Mouse (Mus musculus) embryonic facial prominence, embryonic 12.5 days (tissue): ENCODE data around the gene Madd. TPM values are rescaled to one million over a fixed set of nuclear protein-coding genes. Genes with fewer than 3 reads are reported as not detected.
A peak's percentile ranks its signal among the peaks of the same experiment; 100 is the strongest.

Experiments used
- ATAC-seq: fragments of 200-750 bp; cut with Nextera tagmentation; 2 replicates; pipeline ENCODE4 v1.8.0; 2017; ENCODE audit not compliant: insufficient number of reproducible peaks, insufficient read depth, low FRiP score, low TSS enrichment
- H3K27ac ChIP-seq: fragments of 300-500 bp; sonication (generic); 2 replicates; pipeline ENCODE4 v1.5.1; 2016; ENCODE audit warnings: mild to moderate bottlenecking
- H3K27me3 ChIP-seq: fragments of 300-500 bp; sonication (generic); 2 replicates; pipeline ENCODE4 v1.6.1; 2016; ENCODE audit warnings: mild to moderate bottlenecking, moderate library complexity
- H3K36me3 ChIP-seq: fragments of 300-500 bp; sonication (generic); 2 replicates; pipeline ENCODE4 v1.6.1; 2016; ENCODE audit warnings: mild to moderate bottlenecking
- H3K4me1 ChIP-seq: fragments of 300-500 bp; sonication (generic); 2 replicates; pipeline ENCODE4 v1.6.1; 2016
- H3K4me2 ChIP-seq: fragments of 300-500 bp; sonication (generic); replicated peaks from 2 replicates; pipeline ENCODE4 v1.6.1; 2016; ENCODE audit warnings: mild to moderate bottlenecking, moderate library complexity
- H3K4me3 ChIP-seq: fragments of 300-500 bp; sonication (generic); 2 replicates; pipeline ENCODE4 v1.5.1; 2016; ENCODE audit warnings: mild to moderate bottlenecking
- H3K9ac ChIP-seq: fragments of 300-500 bp; sonication (generic); 2 replicates; pipeline ENCODE4 v1.6.1; 2016; ENCODE audit warnings: mild to moderate bottlenecking, moderate library complexity
- H3K9me3 ChIP-seq: fragments of 300-500 bp; sonication (generic); 2 replicates; pipeline ENCODE4 v1.6.1; 2016; ENCODE audit warnings: mild to moderate bottlenecking, moderate library complexity
- WGBS: fragments of 180-500 bp; shearing (Covaris S2); methylation state at CpG from one replicate; pipeline ENCODE4 v1.1.7; 2016; 5-methylcytosine and 5-hydroxymethylcytosine counted together
- polyA plus RNA-seq: library from polyadenylated mRNA; unstranded; fragments of >200 nt; fragmentation: Nextera tagmentation; extraction: Ambion mirVana; gene quantifications from 2 replicates; pipeline ENCODE4 v1.2.1, GENCODE M21; 2016

Gene Madd
- polyA plus RNA-seq, 1 experiment from 2014 or later, result 17.5 TPM

GRCm38 (mm10) chr2:91194624-91195332 lies 11.1 kb upstream of the Madd start:
- H3K4me3 ChIP-seq, result peak overlapping the region; percentile 31
- peak; percentile 87 for ATAC-seq
- no peaks in the 10 kb centered on the region for H3K36me3 ChIP-seq
- H3K9ac ChIP-seq, result peak overlapping the region; percentile 42
- 2% methylated on average over 27 of the region's 27 CpGs for WGBS
- H3K4me1 ChIP-seq, result 0 out of 2 replicates have a peak, but pooled peaks cover 12% of the 10 kb centered on the region
- H3K9me3 ChIP-seq, result no peaks in the 10 kb centered on the region
- H3K27ac ChIP-seq, result no peak overlapping the region
- peak overlapping the region; percentile 54 for H3K4me2 ChIP-seq
- peaks cover 5% of the 10 kb centered on the region; the same call in 1 of the 2 replicates for H3K27me3 ChIP-seq

DNA sequence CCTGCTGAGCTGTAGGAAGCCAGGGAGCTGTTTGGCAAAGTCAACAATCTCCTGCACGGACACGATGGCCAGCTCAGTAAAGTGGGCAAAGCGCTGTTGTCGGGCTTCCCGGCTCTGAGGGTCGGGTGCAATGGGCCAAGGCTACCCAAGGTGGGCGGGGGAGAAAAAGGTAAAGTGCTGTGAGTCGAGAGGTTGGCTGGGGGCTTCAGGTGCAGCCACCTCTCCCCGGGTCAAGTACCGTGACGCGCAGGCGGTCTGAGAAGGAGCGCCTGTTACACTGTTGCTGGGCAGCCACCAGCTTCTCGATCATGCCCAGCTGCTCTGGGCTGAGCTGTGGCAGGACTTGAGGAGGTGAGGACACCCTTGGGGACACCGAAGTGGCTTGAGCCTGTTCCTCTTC lies 6.9 kb upstream of the Madd start:
- Histone ChIP-seq H3K27ac (no peak overlapping the region), H3K9ac (no peak overlapping the region), H3K4me1 (0 out of 2 replicates have a peak, but pooled peaks cover 12% of the 10 kb centered on the region), H3K9me3 (no peaks in the 10 kb centered on the region), H3K36me3 (no peaks in the 10 kb centered on the region), H3K27me3 (peaks cover 5% of the 10 kb centered on the region; the same call in 1 of the 2 replicates), H3K4me3 (no peak overlapping the region), H3K4me2 (no peak overlapping the region)
- ATAC-seq, result no peak
- 91% methylated on average over 16 of the region's 16 CpGs for WGBS

DNA sequence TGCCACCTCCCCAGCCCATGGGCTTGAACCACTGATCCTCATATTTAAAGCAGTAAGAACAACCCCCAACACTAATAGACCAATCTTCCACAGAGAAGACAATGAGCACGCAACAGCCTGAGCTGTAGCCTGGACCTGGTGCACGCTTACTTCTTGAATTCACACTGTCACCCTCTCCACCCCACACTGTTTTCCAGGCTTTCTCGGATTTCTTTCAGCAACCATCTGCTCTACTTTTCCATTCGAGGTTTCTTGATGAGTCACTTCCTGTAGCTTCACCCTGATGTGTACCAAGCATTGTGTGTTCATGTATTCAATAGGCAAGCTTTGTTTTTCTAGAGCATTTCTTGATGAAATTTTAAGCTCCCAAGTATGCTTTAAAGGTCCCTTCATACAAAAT lies 3.8 kb upstream of the Madd start:
- H3K9ac ChIP-seq, result no peak overlapping the region
- no peak overlapping the region for H3K27ac ChIP-seq
- no peak overlapping the region for H3K4me2 ChIP-seq
- ATAC-seq, result no peak
- H3K4me3 ChIP-seq, result no peak overlapping the region
- peaks cover 5% of the 10 kb centered on the region; the same call in 1 of the 2 replicates for H3K4me1 ChIP-seq
- H3K36me3 ChIP-seq, result no peaks in the 10 kb centered on the region
- H3K9me3 ChIP-seq, result no peaks in the 10 kb centered on the region
- WGBS, result 57% methylated on average over 4 of the region's 4 CpGs
- H3K27me3 ChIP-seq, result no peaks in the 10 kb centered on the region

GRCm38 (mm10) chr2:91186208-91186607 lies 2.6 kb upstream of the Madd start:
- no peak overlapping the region for H3K4me3 ChIP-seq
- H3K4me1 ChIP-seq, result peaks cover 10% of the 10 kb centered on the region
- H3K9ac ChIP-seq, result no peak overlapping the region
- WGBS, result 63% methylated on average over 1 of the region's 1 CpGs
- no peaks in the 10 kb centered on the region for H3K9me3 ChIP-seq
- ATAC-seq, result no peak
- no peak overlapping the region for H3K27ac ChIP-seq
- H3K4me2 ChIP-seq, result no peak overlapping the region
- H3K36me3 ChIP-seq, result no peaks in the 10 kb centered on the region
- H3K27me3 ChIP-seq, result no peaks in the 10 kb centered on the region; the same call in 1 of the 2 replicates

DNA sequence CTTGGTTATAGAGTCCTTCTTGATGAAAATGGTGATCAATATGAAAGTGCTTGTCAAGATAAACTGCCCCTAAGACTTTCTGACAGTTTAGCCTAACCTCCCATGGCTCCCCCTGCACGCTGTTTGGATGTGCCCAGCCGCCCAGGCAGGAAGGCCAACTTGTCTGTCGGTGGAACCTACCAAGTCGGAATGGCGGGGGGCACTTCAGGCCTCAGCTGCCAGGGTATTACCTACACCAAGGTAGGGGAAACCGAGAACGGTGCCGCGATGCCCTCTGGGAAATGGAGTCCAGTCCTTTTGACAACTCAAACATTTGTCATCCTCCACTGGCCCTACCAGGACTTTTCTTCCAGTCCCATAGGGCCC lies 506 bp downstream of the Madd start:
- Histone ChIP-seq H3K4me1 (peaks cover 10% of the 10 kb centered on the region), H3K27ac (peak overlapping the region; percentile 83), H3K9ac (peak overlapping the region; percentile 63), H3K4me2 (peak overlapping the region; percentile 82), H3K27me3 (no peaks in the 10 kb centered on the region; the same call in 1 of the 2 replicates), H3K9me3 (no peaks in the 10 kb centered on the region), H3K36me3 (no peaks in the 10 kb centered on the region), H3K4me3 (peak overlapping the region; percentile 84)
- WGBS, result 0% methylated on average over 9 of the region's 9 CpGs
- peak; percentile 92 for ATAC-seq

- Histone ChIP-seq H3K4me3 (peak overlapping the region; percentile 84), H3K27me3 (no peaks in the 10 kb centered on the region; the same call in 1 of the 2 replicates), H3K9me3 (no peaks in the 10 kb centered on the region), H3K4me2 (peak overlapping the region; percentile 82), H3K36me3 (0 out of 2 replicates have a peak, but pooled peaks cover 4% of the 10 kb centered on the region), H3K27ac (peak overlapping the region; percentile 83), H3K4me1 (peaks cover 10% of the 10 kb centered on the region), H3K9ac (peak overlapping the region; percentile 63)
- peak; percentile 94 for ATAC-seq
- under 1% methylated on average over 76 of the region's 81 CpGs for WGBS
Observed at GRCm38 (mm10) chr2:91182405-91183147, 1.1 kb downstream of the Madd start.

DNA sequence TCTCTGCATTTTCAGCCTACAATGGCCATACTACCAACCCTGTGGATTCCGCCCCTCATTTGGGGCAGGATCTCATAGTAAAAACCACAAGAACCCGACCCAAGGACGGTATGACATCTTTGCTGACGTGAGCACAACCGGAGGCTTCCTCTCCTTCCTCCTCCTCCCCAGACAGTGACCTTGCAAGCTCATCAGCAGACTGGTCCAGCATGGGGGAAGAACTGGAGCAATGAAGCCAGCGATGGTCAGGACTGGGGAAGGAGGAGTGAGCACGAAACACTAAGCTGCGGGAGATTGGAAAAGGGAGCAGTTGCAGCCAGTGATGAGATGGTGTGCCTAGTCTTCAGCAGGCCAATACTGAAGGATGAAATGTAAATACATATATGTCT lies 1.6 kb downstream of the Madd start:
- no peak for ATAC-seq
- WGBS, result 12% methylated on average over 8 of the region's 8 CpGs
- no peak overlapping the region for H3K27ac ChIP-seq

GRCm38 (mm10) chr2:91180706-91181105 lies 2.9 kb downstream of the Madd start:
- Histone ChIP-seq H3K4me3 (no peak overlapping the region), H3K27me3 (no peaks in the 10 kb centered on the region; the same call in 1 of the 2 replicates), H3K36me3 (peaks cover 14% of the 10 kb centered on the region), H3K9ac (no peak overlapping the region), H3K27ac (no peak overlapping the region), H3K4me1 (peaks cover 10% of the 10 kb centered on the region), H3K4me2 (no peak overlapping the region), H3K9me3 (no peaks in the 10 kb centered on the region)
- 66% methylated on average over 5 of the region's 5 CpGs for WGBS
- no peak for ATAC-seq

More for the DNA sequence above, 1.6 kb downstream of the Madd start:
- H3K4me1 ChIP-seq, result peaks cover 10% of the 10 kb centered on the region
- H3K9me3 ChIP-seq, result no peaks in the 10 kb centered on the region
- peak overlapping the region; percentile 84 for H3K4me3 ChIP-seq
- peaks cover 5% of the 10 kb centered on the region; the same call in 1 of the 2 replicates for H3K36me3 ChIP-seq
- no peaks in the 10 kb centered on the region; the same call in 1 of the 2 replicates for H3K27me3 ChIP-seq
- H3K4me2 ChIP-seq, result peak overlapping the region; percentile 82
- peak overlapping the region; percentile 63 for H3K9ac ChIP-seq

DNA sequence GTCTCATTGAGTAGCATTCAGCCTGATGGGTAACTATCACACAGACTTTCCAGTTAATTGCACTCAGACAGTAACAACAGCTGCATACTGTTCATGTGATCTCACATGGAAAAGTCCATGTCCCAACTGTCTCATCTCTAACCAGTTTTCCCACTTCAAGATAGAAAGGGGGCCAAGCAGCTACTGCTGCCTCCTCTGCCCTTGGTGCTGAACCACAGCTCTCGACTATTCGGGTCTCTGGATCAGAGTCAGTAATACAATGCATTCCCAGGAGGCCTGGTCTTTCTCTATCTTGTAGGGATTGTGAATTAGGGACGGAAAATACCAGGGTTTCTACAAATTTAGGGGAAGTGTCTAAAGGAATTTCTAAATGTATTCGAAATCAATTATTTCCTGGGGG lies 3.8 kb downstream of the Madd start:
- H3K27me3 ChIP-seq, result no peaks in the 10 kb centered on the region; the same call in 1 of the 2 replicates
- H3K4me2 ChIP-seq, result no peak overlapping the region
- no peak for ATAC-seq
- peaks cover 14% of the 10 kb centered on the region for H3K36me3 ChIP-seq
- H3K27ac ChIP-seq, result no peak overlapping the region
- 33% methylated on average over 4 of the region's 4 CpGs for WGBS
- H3K9me3 ChIP-seq, result no peaks in the 10 kb centered on the region
- no peak overlapping the region for H3K4me3 ChIP-seq
- H3K4me1 ChIP-seq, result peaks cover 10% of the 10 kb centered on the region
- no peak overlapping the region for H3K9ac ChIP-seq

GRCm38 (mm10) chr2:91176234-91176633 lies 7.4 kb downstream of the Madd start:
- Histone ChIP-seq H3K9ac (no peak overlapping the region), H3K4me3 (no peak overlapping the region), H3K27ac (no peak overlapping the region), H3K27me3 (no peaks in the 10 kb centered on the region), H3K36me3 (peaks cover 21% of the 10 kb centered on the region), H3K4me2 (no peak overlapping the region), H3K9me3 (no peaks in the 10 kb centered on the region), H3K4me1 (no peaks in the 10 kb centered on the region)
- no peak for ATAC-seq
- WGBS, result 76% methylated on average over 6 of the region's 6 CpGs

DNA sequence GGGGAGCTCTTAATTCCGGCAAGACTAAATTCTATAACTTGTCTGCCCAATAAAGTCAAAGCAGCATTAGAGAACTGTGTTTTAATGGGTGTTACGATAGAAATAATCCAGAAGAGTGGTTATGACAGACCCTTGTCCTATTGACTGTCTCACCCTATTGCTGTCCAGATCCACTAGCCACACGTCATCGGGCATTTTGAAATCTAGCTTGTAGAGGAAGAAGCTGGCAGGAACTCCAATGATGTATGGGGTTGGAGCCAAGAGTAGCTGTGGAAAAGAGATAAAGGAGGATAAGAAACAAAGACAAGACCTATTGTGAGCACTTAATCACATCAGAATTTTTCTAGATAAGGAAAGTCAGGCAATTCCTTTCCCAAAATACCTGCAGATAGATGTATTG lies 8.1 kb downstream of the Madd start:
- Histone ChIP-seq H3K36me3 (peaks cover 22% of the 10 kb centered on the region), H3K4me2 (no peak overlapping the region), H3K9ac (no peak overlapping the region), H3K9me3 (no peaks in the 10 kb centered on the region), H3K4me1 (no peaks in the 10 kb centered on the region), H3K27me3 (no peaks in the 10 kb centered on the region), H3K27ac (no peak overlapping the region), H3K4me3 (no peak overlapping the region)
- ATAC-seq, result no peak
- WGBS, result 94% methylated on average over 4 of the region's 4 CpGs
